Mouse (Mus musculus) stomach, postnatal 0 days (tissue): ENCODE data around the gene Tnfsf15.

ENCODE experiments used
- CTCF ChIP-seq: IDR thresholded peaks from 2 replicates; pipeline ENCODE4 v1.5.1; 2016; ENCODE audit warnings: antibody characterized with exemption, low read depth, mild to moderate bottlenecking, moderate library complexity
- EP300 ChIP-seq: optimal IDR thresholded peaks from 2 replicates; pipeline ENCODE3; 2016; ENCODE audit warnings: antibody characterized with exemption

- TF ChIP-seq CTCF, result no peak
- no peak for TF ChIP-seq EP300
Observed at GRCm38 (mm10) chr4:63740001-63740400, 4.9 kb downstream of the Tnfsf15 start.
